Mouse (Mus musculus) layer of hippocampus, postnatal 25 days (tissue): Measurements from ENCODE around the gene Pilra. TPM values are rescaled to one million over a fixed set of nuclear protein-coding genes. Genes with fewer than 3 reads are reported as not detected.

Source experiments
- DNase-seq, 2 experiments: peaks; one replicate each; pipeline ENCODE4 v3.0.0; 2022; ENCODE audit warnings: mixed read lengths in 2 of 2, low spot score in 1 of 2; ENCODE audit errors: extremely low spot score in 1 of 2
- total RNA-seq, 2 experiments: library from RNA; stranded (reverse); gene quantifications; 2 replicates each; pipeline ENCODE4 v1.2.3; 2021

Gene Pilra
- total RNA-seq, 2 experiments from 2014 or later: 0.82 to 0.91 TPM

DNA sequence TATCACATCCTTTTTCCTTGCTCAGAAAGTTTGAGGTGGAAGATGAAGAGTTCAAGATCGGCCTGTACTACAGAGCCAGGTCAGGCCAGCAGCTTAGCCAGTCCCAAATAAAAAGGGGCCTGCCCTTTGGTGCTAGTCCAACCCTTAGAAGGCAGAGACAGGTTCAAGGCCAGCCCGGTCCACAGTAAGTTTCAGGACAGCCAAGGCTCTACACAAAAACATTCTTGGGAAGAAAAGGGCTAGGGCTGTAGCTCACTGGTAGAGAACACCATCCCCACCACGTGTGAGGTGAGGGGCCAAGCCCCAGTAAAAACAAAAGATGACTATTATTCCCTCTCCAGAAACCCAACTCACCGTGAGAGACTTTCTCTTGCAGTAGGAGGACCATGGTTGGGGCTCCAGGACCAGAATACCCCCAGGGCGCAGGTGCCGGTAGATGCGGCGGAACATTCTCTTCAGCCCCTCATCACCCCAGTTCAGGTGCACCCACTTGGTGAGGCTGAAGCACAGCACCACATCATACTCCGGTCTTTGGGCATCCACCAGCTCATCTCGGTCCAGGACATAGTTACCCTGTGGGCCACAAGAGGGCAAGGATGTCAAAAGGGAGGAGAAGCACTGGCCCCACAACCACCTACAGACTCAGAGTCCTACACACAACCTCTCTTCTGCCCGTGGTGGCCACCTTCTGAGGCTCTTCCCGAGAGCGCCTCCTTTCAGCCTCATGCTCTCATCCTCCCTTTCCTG is 53.1 kb downstream of the Pilra start:
- DNase-seq: no peak

GRCm38 (mm10) chr5:137781661-137782060 is 54.4 kb downstream of the Pilra start:
- no peak for DNase-seq

- no peak for DNase-seq
Observed at GRCm38 (mm10) chr5:137779053-137779933, 56.8 kb downstream of the Pilra start.

DNA sequence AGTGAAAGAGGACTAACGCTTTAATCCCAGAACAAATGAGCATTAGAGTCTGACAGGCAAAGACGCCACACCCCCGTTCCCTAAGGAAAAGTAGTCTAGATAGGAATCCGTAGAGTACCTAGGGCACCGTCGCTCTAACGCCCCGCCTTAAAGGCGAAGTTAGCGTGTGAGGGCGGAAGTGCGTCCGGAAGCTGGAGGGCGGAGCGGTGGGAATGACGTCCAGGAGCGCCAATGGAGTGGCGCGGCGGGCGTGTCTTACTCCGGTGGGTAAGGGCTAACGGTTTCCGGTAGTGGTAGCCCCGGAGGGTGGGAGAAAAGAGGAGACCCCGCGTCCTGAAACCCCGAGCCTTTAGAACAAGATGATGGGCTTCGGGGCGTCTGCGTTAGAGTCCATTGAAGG is 57.4 kb downstream of the Pilra start, which contains the start of gene Ppp1r35:
Gene Ppp1r35, plus strand, starts transcription at position 215 of the 400 bp plus-strand sequence.
- DNase-seq: peak; percentile 87 to 96

- no peak for DNase-seq
Observed at GRCm38 (mm10) chr5:137777267-137777845, 58.7 kb downstream of the Pilra start.

DNA sequence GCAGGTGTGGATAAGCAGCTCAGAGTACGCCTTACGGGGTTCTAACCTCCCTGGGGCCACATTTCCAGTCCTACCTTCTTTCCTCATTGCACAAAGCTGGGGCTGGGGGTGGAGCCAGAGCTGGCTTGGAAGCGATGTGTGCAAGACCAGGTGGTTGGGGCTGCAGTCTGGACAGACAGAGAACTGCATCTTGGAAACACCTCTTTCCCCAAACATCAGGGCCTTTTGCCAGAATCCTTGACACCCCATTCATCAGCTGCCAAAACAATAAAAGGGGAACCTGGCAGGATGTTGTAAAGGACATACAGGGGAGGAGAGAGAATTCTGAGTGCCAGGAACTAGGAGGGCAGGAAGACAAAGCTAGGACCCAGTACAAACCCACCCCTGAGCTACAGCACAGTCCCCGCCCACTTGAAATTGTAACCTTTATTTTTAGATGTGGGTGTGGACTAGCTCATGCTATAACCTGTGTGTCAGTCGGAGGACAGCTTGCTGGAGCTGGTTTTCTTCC is 59.6 kb downstream of the Pilra start:
- DNase-seq: no peak

DNA sequence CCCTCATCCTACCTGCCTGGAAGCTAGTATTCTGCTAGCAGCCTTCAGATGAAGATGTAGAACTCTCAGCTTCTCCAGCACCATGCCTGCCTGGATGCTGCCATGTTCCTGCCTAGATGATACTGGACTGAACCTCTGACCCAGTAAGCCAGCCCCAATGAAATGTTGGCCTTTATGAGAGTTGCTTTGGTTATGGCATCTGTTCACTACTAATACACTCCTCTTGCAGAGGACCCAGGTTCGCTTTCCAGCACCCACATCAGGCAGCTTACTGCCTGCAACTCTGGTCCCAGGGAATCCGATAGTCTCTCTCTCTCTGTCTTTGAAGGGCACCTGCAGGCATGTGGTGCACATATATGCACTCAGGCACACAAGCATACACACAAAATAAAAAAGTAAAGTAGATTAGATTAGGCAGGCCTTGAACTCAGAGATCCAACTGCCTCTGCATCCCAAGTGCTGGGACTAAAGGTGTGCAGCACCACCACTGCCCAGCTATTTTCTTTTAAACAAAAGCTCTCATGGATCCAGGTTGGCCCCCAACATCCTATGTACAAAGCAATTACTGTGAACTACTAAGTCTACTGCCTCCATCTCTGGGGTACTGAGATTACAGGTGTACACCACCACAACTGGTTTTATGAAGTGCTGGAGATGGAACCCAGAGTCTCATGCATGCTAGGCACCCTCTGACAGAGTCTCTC is 60.3 kb downstream of the Pilra start:
- no peak for DNase-seq

- no peak for DNase-seq
Observed at GRCm38 (mm10) chr5:137772755-137773154, 63.3 kb downstream of the Pilra start.

Other genes starting within 250 kb of the Pilra start
- gene Mospd3, start 235.2 kb downstream of the Pilra start, total RNA-seq: 10 to 100 TPM; 33.6 TPM
- gene Pcolce, start 222.5 kb downstream of the Pilra start, total RNA-seq: 1 to 10 TPM; 6.7 to 9.2 TPM
- gene Fbxo24, start 207.3 kb downstream of the Pilra start, total RNA-seq: under 1 TPM; 0.27 to 0.31 TPM
- gene Lrch4, start 207.2 kb downstream of the Pilra start, total RNA-seq: 10 to 100 TPM; 19.3 to 23.5 TPM
- gene Gm20605, start 207.1 kb downstream of the Pilra start, total RNA-seq: 10 to 100 TPM; 12.7 to 15.8 TPM
- gene Sap25, start 194.9 kb downstream of the Pilra start, total RNA-seq: 10 to 100 TPM in 1 of 2 experiments, 1 to 10 TPM in 1; 3.1 to 13.9 TPM
- gene Irs3, start 190.6 kb downstream of the Pilra start, total RNA-seq: not detected
- 10 to 100 TPM; 61.8 to 63.9 TPM for gene Agfg2, start 151.6 kb downstream of the Pilra start, total RNA-seq
- 10 to 100 TPM; 63.9 to 65.5 TPM for gene Nyap1, start 94.7 kb downstream of the Pilra start, total RNA-seq
- gene Tsc22d4, start 90.6 kb downstream of the Pilra start, total RNA-seq: 100 to 1,000 TPM; 203 to 214 TPM
- gene Ppp1r35, start 57.4 kb downstream of the Pilra start, total RNA-seq: 10 to 100 TPM; 24.7 to 26.2 TPM
- gene Mepce, start 48.6 kb downstream of the Pilra start, total RNA-seq: 10 to 100 TPM; 40.1 to 42.8 TPM
- gene Zcwpw1, start 48.5 kb downstream of the Pilra start, total RNA-seq: 1 to 10 TPM; 6.1 to 6.2 TPM
- gene Pilrb1, start 21.8 kb upstream of the Pilra start, total RNA-seq: not detected
- gene Pilrb2, start 35.5 kb upstream of the Pilra start, total RNA-seq: not detected
- under 1 TPM; 0.17 to 0.28 TPM for gene Cyp3a13, start 85.3 kb upstream of the Pilra start, total RNA-seq
- gene Gjc3, start 126.8 kb upstream of the Pilra start, total RNA-seq: 10 to 100 TPM; 28.5 to 31.3 TPM
- gene Azgp1, start 145.2 kb upstream of the Pilra start, total RNA-seq: not detected
- not detected for gene Smok3a, start 185.0 kb upstream of the Pilra start, total RNA-seq
- gene Smok3b, start 185.1 kb upstream of the Pilra start, total RNA-seq: not detected
- not detected for gene Smok3c, start 216.9 kb upstream of the Pilra start, total RNA-seq
- 10 to 100 TPM; 40.4 to 43.3 TPM for gene Zkscan1, start 248.8 kb upstream of the Pilra start, total RNA-seq